Mouse (Mus musculus) left cerebral cortex, adult 18-20 months (tissue): Measurements from ENCODE around the gene Rpl13. TPM values are rescaled to one million over a fixed set of nuclear protein-coding genes. Genes with fewer than 3 reads are reported as not detected.

Source experiments
- DNase-seq, 2 experiments: peaks; one replicate each; pipeline ENCODE4 v3.0.0; 2021 to 2022; ENCODE audit warnings: low spot score in 2 of 2, mixed read lengths in 1 of 2
- total RNA-seq, 2 experiments: library from RNA; stranded (reverse); gene quantifications; 2 replicates each; pipeline ENCODE4 v1.2.3; 2021

The Rpl13 gene
- total RNA-seq, 2 experiments from 2014 or later: 438 to 447 TPM

GRCm38 (mm10) chr8:123105553-123106326 is 3.6 kb downstream of the Rpl13 start:
- no peak for DNase-seq

GRCm38 (mm10) chr8:123106531-123106930 is 4.4 kb downstream of the Rpl13 start:
- no peak for DNase-seq

GRCm38 (mm10) chr8:123108010-123108409 is 5.9 kb downstream of the Rpl13 start:
- no peak for DNase-seq

- DNase-seq: no peak
These were observed 6.8 kb downstream of the Rpl13 start for GRCm38 (mm10) chr8:123108953-123109352.

- peak in 1 of 2 experiments; percentile 33 for DNase-seq
These were observed 8.5 kb downstream of the Rpl13 start for GRCm38 (mm10) chr8:123110649-123111048.

GRCm38 (mm10) chr8:123112892-123113291 is 10.7 kb downstream of the Rpl13 start:
- no peak for DNase-seq

- DNase-seq: no peak
These were observed 11.8 kb downstream of the Rpl13 start for GRCm38 (mm10) chr8:123113908-123114469.

- no peak for DNase-seq
These were observed 12.5 kb downstream of the Rpl13 start for GRCm38 (mm10) chr8:123114644-123115043.

GRCm38 (mm10) chr8:123117127-123117731 is 15.1 kb downstream of the Rpl13 start, which contains the start of gene Cpne7:
Gene Cpne7, plus strand, starts transcription at chr8:123117374.
- no peak for DNase-seq

- no peak for DNase-seq
These were observed 15.6 kb downstream of the Rpl13 start for GRCm38 (mm10) chr8:123117744-123118143.

GRCm38 (mm10) chr8:123122059-123122458 is 19.9 kb downstream of the Rpl13 start:
- DNase-seq: no peak

GRCm38 (mm10) chr8:123122670-123123069 is 20.5 kb downstream of the Rpl13 start:
- no peak for DNase-seq

GRCm38 (mm10) chr8:123126193-123126816 is 24.2 kb downstream of the Rpl13 start:
- no peak for DNase-seq

GRCm38 (mm10) chr8:123131041-123131440 is 28.9 kb downstream of the Rpl13 start:
- no peak for DNase-seq

GRCm38 (mm10) chr8:123132953-123133352 is 30.8 kb downstream of the Rpl13 start:
- DNase-seq: no peak

GRCm38 (mm10) chr8:123134149-123134713 is 32.1 kb downstream of the Rpl13 start:
- no peak for DNase-seq

- no peak for DNase-seq
These were observed 33.3 kb downstream of the Rpl13 start for GRCm38 (mm10) chr8:123135406-123135805.

- DNase-seq: no peak
These were observed 33.7 kb downstream of the Rpl13 start for GRCm38 (mm10) chr8:123135806-123136205.

GRCm38 (mm10) chr8:123136287-123136686 is 34.1 kb downstream of the Rpl13 start:
- DNase-seq: no peak

GRCm38 (mm10) chr8:123137645-123138077 is 35.5 kb downstream of the Rpl13 start:
- DNase-seq: peak; percentile 52 to 69

- no peak for DNase-seq
These were observed 36.6 kb downstream of the Rpl13 start for GRCm38 (mm10) chr8:123138741-123139140.
